Mouse (Mus musculus) naive thymus-derived CD4-positive, alpha-beta T cell, adult 5 months (primary cell): ENCODE results near the gene Sptb. TPM values are rescaled to one million over a fixed set of nuclear protein-coding genes. Genes with fewer than 3 reads are reported as not detected.

Experiments
- polyA plus RNA-seq: library from polyadenylated mRNA; unstranded; fragments of 100-300 nt; shearing (Covaris generic); gene quantifications from one replicate; pipeline ENCODE4 v1.2.1, GENCODE M21; 2017

The Sptb gene
- polyA plus RNA-seq = 0.17 TPM

DNA sequence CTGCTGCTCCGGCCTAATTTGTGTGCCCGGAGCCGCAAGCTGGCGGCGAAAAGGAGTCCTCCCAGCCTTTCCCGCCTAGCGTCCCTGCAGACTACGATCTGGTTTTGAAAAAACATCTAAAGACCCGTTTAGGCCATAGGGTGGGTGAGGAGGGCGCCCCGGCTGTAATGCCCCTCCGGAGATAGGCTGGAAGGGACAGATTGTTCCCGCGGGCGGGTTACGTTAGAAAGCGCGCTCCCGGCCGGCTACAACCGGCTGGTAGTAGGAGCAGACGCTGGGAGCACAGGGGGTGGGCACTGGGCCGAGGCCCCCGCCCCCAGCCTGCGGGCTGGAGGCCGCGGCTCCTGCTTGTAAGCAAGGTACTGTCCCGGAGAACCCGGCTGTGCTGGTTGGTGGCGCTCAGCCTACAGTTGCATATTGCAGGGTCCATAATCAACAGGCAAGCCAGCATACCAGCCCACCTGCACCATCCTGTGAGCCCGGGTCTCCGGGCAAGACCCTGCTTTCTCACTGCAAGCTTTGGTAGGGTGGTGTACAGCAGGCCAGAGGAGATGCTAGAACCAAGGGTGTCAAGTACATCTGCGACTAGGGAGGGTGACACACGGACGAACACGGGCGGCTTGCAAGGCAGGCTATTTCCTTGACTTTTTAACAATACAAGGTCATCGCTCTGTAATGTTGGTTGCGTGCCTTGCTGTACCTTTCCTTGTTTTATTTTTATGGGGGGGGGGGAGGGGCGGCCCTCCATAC, at the start of gene Sptb:
Sptb (minus strand) TSS at position 197 of the 750 bp plus-strand sequence.

DNA sequence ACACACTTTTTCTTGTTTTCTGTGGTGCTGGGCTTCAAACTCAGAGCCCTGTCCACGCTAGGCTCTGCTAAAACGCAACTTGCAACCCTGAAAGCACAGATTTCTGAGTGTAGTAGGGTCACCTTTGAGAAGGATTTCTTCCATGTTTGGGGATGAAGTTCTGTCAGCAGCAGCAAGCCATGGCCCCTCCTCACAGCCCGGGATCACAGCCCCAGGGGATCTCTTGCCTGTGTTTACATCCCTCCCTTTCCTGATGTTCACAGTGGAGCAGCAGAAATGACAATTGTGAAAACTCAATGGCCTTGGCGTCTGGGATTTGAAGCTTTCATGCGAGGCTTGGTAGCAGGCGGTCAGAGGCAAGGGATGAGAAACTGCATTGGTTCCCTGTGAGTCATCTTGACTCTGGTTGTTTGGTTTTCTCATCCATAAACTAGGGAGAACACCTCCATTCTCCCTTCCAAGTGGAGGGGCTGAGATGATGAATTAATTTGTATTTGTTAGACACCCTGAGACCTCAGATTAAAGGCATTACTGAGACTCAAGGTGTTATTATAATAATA, 179.7 kb downstream of the Sptb start, which contains the start of gene Plekhg3:
Plekhg3 (plus strand) TSS at position 312 of the 560 bp plus-strand sequence.

Other genes with a start within 250 kb of the Sptb start
- not detected for gene Plekhg3, start 179.7 kb downstream of the Sptb start, polyA plus RNA-seq
- 122 TPM for gene Churc1, start 55.0 kb upstream of the Sptb start, polyA plus RNA-seq
- gene Fntb, start 55.0 kb upstream of the Sptb start, polyA plus RNA-seq = 24.0 TPM
- gene Gpx2, start 85.0 kb upstream of the Sptb start, polyA plus RNA-seq = not detected
- not detected for gene Rab15, start 112.4 kb upstream of the Sptb start, polyA plus RNA-seq